Mouse (Mus musculus): ENCODE results near the gene Gria3. TPM values are rescaled to one million over a fixed set of nuclear protein-coding genes. Genes with fewer than 3 reads are reported as not detected.

Gene Gria3
- polyA plus RNA-seq, 1 experiment, result 61.7 TPM

- 86% methylated on average over 4 of the region's 4 CpGs for WGBS
- no peak for DNase-seq
- no peak overlapping the region for H3K4me3 ChIP-seq (replicated peaks; ENCODE audit: insufficient read depth, low read depth, low read length)
Measured at GRCm38 (mm10) chrX:41496528-41496927, 95.9 kb downstream of the Gria3 start.

DNA sequence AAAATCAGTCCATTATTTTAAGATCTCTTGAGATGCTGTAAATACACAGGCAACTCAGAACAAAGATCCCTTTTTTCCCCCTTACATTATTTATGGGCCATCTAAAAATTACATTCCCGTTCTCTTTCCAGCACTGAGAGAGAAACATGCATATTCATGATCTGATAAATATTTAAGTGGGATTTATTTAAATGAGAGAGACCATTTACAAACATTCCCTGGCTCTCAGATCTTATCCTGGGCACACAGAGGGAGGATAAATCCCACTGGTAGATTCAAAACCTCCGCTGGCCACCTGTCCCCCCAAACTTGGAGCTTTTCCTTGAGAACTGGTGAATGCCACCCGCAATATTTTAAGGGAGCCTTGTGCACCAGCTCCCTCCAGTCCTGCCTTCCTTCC, 104.7 kb downstream of the Gria3 start:
- WGBS, result 15% methylated on average over 3 of the region's 3 CpGs
- Histone ChIP-seq H3K27ac (ENCODE audit: insufficient read depth, low read length) (no peak overlapping the region), H3K27me3 (ENCODE audit: control insufficient read depth, insufficient read depth, low read length) (no peaks in the 10 kb centered on the region), H3K4me3 (replicated peaks; ENCODE audit: insufficient read depth, low read depth, low read length) (no peak overlapping the region), H3K4me1 (ENCODE audit: control insufficient read depth, insufficient read depth, low read length) (no peaks in the 10 kb centered on the region)
- no peak for TF ChIP-seq POLR2A (IDR thresholded peaks at IDR 0.05; ENCODE audit: borderline replicate concordance, insufficient read depth, low read length)
- no peak for TF ChIP-seq CTCF (IDR thresholded peaks at IDR 0.05; ENCODE audit: borderline replicate concordance, insufficient read depth, low read depth, low read length)
- DNase-seq, result no peak

More at GRCm38 (mm10) chrX:41496528-41496927, 95.9 kb downstream of the Gria3 start:
- TF ChIP-seq CTCF (IDR thresholded peaks at IDR 0.05; ENCODE audit: borderline replicate concordance, insufficient read depth, low read depth, low read length) (no peak), POLR2A (IDR thresholded peaks at IDR 0.05; ENCODE audit: borderline replicate concordance, insufficient read depth, low read length) (no peak)
- no peaks in the 10 kb centered on the region for H3K27me3 ChIP-seq (ENCODE audit: control insufficient read depth, insufficient read depth, low read length)
- no peaks in the 10 kb centered on the region for H3K4me1 ChIP-seq (ENCODE audit: control insufficient read depth, insufficient read depth, low read length)
- no peak overlapping the region for H3K27ac ChIP-seq (ENCODE audit: insufficient read depth, low read length)

GRCm38 (mm10) chrX:41507959-41508358, 107.3 kb downstream of the Gria3 start:
- no peak for DNase-seq
- TF ChIP-seq CTCF (IDR thresholded peaks at IDR 0.05; ENCODE audit: borderline replicate concordance, insufficient read depth, low read depth, low read length) (no peak), POLR2A (IDR thresholded peaks at IDR 0.05; ENCODE audit: borderline replicate concordance, insufficient read depth, low read length) (no peak)
- Histone ChIP-seq H3K27me3 (ENCODE audit: control insufficient read depth, insufficient read depth, low read length) (no peaks in the 10 kb centered on the region), H3K4me1 (ENCODE audit: control insufficient read depth, insufficient read depth, low read length) (no peaks in the 10 kb centered on the region), H3K4me3 (replicated peaks; ENCODE audit: insufficient read depth, low read depth, low read length) (no peak overlapping the region), H3K27ac (ENCODE audit: insufficient read depth, low read length) (no peak overlapping the region)
- 82% methylated on average over 1 of the region's 1 CpGs for WGBS

DNA sequence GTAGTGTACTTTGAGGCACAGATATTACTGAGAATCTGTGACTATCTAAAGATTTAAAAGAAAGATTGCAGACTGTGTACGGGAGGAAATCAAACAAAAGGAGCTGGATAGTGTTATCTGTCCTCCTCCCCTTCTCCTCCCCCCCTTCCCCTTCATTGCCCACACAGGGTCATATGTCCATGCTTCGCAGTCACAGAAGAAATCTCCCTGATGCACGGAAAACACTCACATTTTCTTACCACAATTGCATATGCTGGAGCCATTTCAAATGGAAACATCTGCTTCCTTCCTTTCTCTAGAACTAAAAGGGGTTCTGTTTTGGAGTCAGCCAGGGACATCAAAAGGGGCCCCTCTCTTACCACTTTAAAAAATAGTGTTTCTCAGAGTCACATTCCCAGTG, 114.3 kb downstream of the Gria3 start:
- Histone ChIP-seq H3K27me3 (ENCODE audit: control insufficient read depth, insufficient read depth, low read length) (no peaks in the 10 kb centered on the region), H3K4me1 (ENCODE audit: control insufficient read depth, insufficient read depth, low read length) (no peaks in the 10 kb centered on the region), H3K27ac (ENCODE audit: insufficient read depth, low read length) (no peak overlapping the region), H3K4me3 (replicated peaks; ENCODE audit: insufficient read depth, low read depth, low read length) (no peak overlapping the region)
- no peak for DNase-seq
- TF ChIP-seq POLR2A (IDR thresholded peaks at IDR 0.05; ENCODE audit: borderline replicate concordance, insufficient read depth, low read length) (no peak), CTCF (IDR thresholded peaks at IDR 0.05; ENCODE audit: borderline replicate concordance, insufficient read depth, low read depth, low read length) (no peak)
- 53% methylated on average over 3 of the region's 3 CpGs for WGBS

DNA sequence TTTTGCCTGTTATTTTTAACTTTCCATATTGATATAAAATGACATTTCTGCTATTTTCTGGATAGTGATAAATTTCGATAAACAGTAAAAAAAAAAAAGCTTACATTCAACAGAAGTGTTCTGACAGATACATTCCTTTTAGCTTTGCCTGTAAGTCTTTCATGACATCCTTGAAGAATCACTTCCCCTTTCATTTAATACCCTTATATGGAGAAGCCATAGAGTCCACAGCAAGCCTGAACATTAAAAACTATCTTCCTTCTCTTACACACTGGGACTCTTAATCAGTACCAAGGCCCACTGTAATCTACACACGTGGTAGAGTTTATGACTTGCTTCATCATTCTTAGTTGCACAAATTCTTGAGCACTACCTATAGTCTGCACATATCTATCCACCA, 131.9 kb downstream of the Gria3 start:
- no peaks in the 10 kb centered on the region for H3K27me3 ChIP-seq (ENCODE audit: control insufficient read depth, insufficient read depth, low read length)
- H3K27ac ChIP-seq (ENCODE audit: insufficient read depth, low read length), result no peak overlapping the region
- H3K4me1 ChIP-seq (ENCODE audit: control insufficient read depth, insufficient read depth, low read length), result no peaks in the 10 kb centered on the region
- no peak for DNase-seq
- H3K4me3 ChIP-seq (replicated peaks; ENCODE audit: insufficient read depth, low read depth, low read length), result no peak overlapping the region
- 88% methylated on average over 2 of the region's 2 CpGs for WGBS
- no peak for TF ChIP-seq POLR2A (IDR thresholded peaks at IDR 0.05; ENCODE audit: borderline replicate concordance, insufficient read depth, low read length)
- no peak for TF ChIP-seq CTCF (IDR thresholded peaks at IDR 0.05; ENCODE audit: borderline replicate concordance, insufficient read depth, low read depth, low read length)

GRCm38 (mm10) chrX:41535886-41536285, 135.2 kb downstream of the Gria3 start:
- TF ChIP-seq CTCF (IDR thresholded peaks at IDR 0.05; ENCODE audit: borderline replicate concordance, insufficient read depth, low read depth, low read length) (no peak), POLR2A (IDR thresholded peaks at IDR 0.05; ENCODE audit: borderline replicate concordance, insufficient read depth, low read length) (no peak)
- Histone ChIP-seq H3K27me3 (ENCODE audit: control insufficient read depth, insufficient read depth, low read length) (no peaks in the 10 kb centered on the region), H3K27ac (ENCODE audit: insufficient read depth, low read length) (no peak overlapping the region), H3K4me1 (ENCODE audit: control insufficient read depth, insufficient read depth, low read length) (no peaks in the 10 kb centered on the region), H3K4me3 (replicated peaks; ENCODE audit: insufficient read depth, low read depth, low read length) (no peak overlapping the region)
- WGBS, result 71% methylated on average over 2 of the region's 2 CpGs
- no peak for DNase-seq

DNA sequence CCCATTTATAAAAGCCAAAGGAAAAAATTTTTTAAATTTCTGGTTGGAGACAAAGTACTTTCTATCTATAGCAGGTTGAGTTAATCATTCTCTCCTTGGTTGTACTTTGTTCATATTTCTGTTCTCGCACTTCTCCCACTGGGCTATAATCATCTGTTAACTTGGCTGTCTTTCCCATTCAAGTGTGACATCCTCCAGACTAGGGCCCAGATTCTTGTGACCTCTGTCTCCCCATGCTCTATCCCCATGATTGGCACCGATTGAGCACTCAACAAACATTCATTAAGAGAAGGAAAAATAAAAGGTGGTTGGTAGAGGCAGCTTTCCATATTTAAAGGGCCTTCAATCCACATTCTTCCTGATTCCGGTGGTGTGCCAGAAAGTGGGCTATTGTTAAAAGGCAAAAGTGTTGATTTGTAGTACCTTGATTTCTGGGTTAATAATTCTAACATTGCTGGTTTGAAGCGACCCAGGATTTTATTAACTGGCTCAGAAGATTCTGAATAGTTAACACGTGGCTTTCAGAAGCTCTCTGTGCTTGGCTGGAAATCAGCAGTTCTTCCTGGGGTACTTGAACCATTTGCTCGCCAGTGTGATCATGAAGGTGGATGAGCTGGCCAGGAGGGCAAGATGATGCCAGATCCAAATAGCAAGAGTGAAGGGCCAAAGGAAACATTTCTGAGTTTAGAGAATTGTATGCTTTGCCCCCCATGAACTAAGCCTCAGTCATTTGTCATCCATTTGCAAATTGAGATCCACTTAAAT, 161.8 kb downstream of the Gria3 start:
- no peak for DNase-seq
- TF ChIP-seq POLR2A (IDR thresholded peaks at IDR 0.05; ENCODE audit: borderline replicate concordance, insufficient read depth, low read length) (no peak), CTCF (IDR thresholded peaks at IDR 0.05; ENCODE audit: borderline replicate concordance, insufficient read depth, low read depth, low read length) (no peak)
- WGBS, result 20% methylated on average over 6 of the region's 6 CpGs
- Histone ChIP-seq H3K4me1 (ENCODE audit: control insufficient read depth, insufficient read depth, low read length) (no peaks in the 10 kb centered on the region), H3K4me3 (replicated peaks; ENCODE audit: insufficient read depth, low read depth, low read length) (no peak overlapping the region), H3K27ac (ENCODE audit: insufficient read depth, low read length) (no peak overlapping the region), H3K27me3 (ENCODE audit: control insufficient read depth, insufficient read depth, low read length) (no peaks in the 10 kb centered on the region)

GRCm38 (mm10) chrX:41564898-41565297, 164.2 kb downstream of the Gria3 start:
- whole genome bisulfite sequencing, result 91% methylated on average over 2 of the region's 2 CpGs
- H3K4me1 ChIP-seq (ENCODE audit: control insufficient read depth, insufficient read depth, low read length), result no peaks in the 10 kb centered on the region
- no peak overlapping the region for H3K27ac ChIP-seq (ENCODE audit: insufficient read depth, low read length)
- no peak for TF ChIP-seq POLR2A (IDR thresholded peaks at IDR 0.05; ENCODE audit: borderline replicate concordance, insufficient read depth, low read length)
- no peak for TF ChIP-seq CTCF (IDR thresholded peaks at IDR 0.05; ENCODE audit: borderline replicate concordance, insufficient read depth, low read depth, low read length)
- no peak overlapping the region for H3K4me3 ChIP-seq (replicated peaks; ENCODE audit: insufficient read depth, low read depth, low read length)
- H3K27me3 ChIP-seq (ENCODE audit: control insufficient read depth, insufficient read depth, low read length), result no peaks in the 10 kb centered on the region
- DNase-seq, result no peak

Data from cerebellum, adult 2 months (tissue).